Mouse (Mus musculus) lung, postnatal 0 days (tissue): ENCODE data around the gene Egfl7.

Experiments used
- CTCF ChIP-seq: IDR thresholded peaks from 2 replicates; pipeline ENCODE4 v1.5.1; 2016; ENCODE audit warnings: antibody characterized with exemption, mild to moderate bottlenecking
- EP300 ChIP-seq: IDR thresholded peaks from 2 replicates; pipeline ENCODE4 v1.6.1; 2016; ENCODE audit warnings: antibody characterized with exemption, mild to moderate bottlenecking, control low read depth

DNA sequence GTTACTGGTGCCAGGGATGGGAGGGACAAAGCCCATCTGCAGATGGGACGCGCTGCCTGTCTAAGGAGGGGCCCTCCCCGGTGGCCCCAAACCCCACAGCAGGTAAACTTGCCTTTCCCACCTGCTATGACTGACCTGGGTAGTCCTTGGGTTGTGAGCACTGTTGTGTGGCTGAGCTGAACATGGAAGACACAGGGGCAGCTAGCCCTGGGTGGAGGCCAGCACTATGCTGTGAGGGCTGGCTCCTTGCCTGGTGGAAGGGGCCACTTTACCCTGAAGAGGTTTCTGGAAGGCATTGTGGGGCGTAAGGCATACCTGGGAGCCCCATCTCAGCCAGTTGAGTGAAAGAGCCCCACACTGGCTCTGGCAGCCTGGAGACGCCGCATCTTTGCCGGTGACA is 11.1 kb downstream of the Egfl7 start:
- TF ChIP-seq EP300 (no peak), CTCF (no peak)
